Mouse (Mus musculus) embryonic facial prominence, embryonic 11.5 days (tissue): ENCODE results near the gene Tada2a. TPM values are rescaled to one million over a fixed set of nuclear protein-coding genes. Genes with fewer than 3 reads are reported as not detected.

Experiments
- ATAC-seq: fragments of 200-750 bp; cut with Nextera tagmentation; replicated peaks from 2 replicates; pipeline ENCODE4 v1.8.0; 2017; ENCODE audit warnings: low read depth; ENCODE audit not compliant: insufficient number of reproducible peaks, low FRiP score, low TSS enrichment
- DNase-seq: peaks from one replicate; pipeline ENCODE4 v3.0.0-alpha.2; 2015; ENCODE audit warnings: low spot score
- H3K27ac ChIP-seq: fragments of 300-500 bp; sonication (generic); replicated peaks from 2 replicates; pipeline ENCODE4 v1.5.1; 2014; ENCODE audit warnings: mild to moderate bottlenecking, low read depth, low read length, control low read depth
- H3K27me3 ChIP-seq: fragments of 300-500 bp; sonication (generic); 2 replicates; pipeline ENCODE4 v1.6.1; 2014; ENCODE audit warnings: mild to moderate bottlenecking, low read length, moderate library complexity, mixed read lengths; ENCODE audit not compliant: control insufficient read depth, insufficient read depth
- H3K36me3 ChIP-seq: fragments of 300-500 bp; sonication (generic); replicated peaks from 2 replicates; pipeline ENCODE4 v1.6.1; 2014; ENCODE audit warnings: low read depth, mild to moderate bottlenecking, low read length, moderate library complexity, mixed read lengths; ENCODE audit not compliant: control insufficient read depth, insufficient read depth
- H3K4me1 ChIP-seq: fragments of 300-500 bp; sonication (generic); 2 replicates; pipeline ENCODE4 v1.6.1; 2014; ENCODE audit warnings: low read length, mixed read lengths; ENCODE audit not compliant: control insufficient read depth, insufficient read depth
- H3K4me2 ChIP-seq: fragments of 300-500 bp; sonication (generic); 2 replicates; pipeline ENCODE4 v1.6.1; 2014; ENCODE audit warnings: low read depth, mild to moderate bottlenecking, control low read depth, low read length, moderate library complexity
- H3K4me3 ChIP-seq: fragments of 300-500 bp; sonication (generic); 2 replicates; pipeline ENCODE4 v1.5.1; 2014; ENCODE audit warnings: low read depth, low read length, control low read depth
- H3K9ac ChIP-seq: fragments of 300-500 bp; sonication (generic); replicated peaks from 2 replicates; pipeline ENCODE4 v1.6.1; 2014; ENCODE audit warnings: mild to moderate bottlenecking, control low read depth, low read length
- H3K9me3 ChIP-seq: fragments of 300-500 bp; sonication (generic); replicated peaks from 2 replicates; pipeline ENCODE4 v1.6.1; 2016; ENCODE audit warnings: mild to moderate bottlenecking, low read length, inconsistent platforms, mixed read lengths; ENCODE audit not compliant: control insufficient read depth
- WGBS: fragments of 180-500 bp; shearing (Covaris S2); extraction: QIAGEN DNeasy Blood & Tissue Kit; methylation state at CpG from one replicate; pipeline ENCODE4 v1.1.7; 2014; 5-methylcytosine and 5-hydroxymethylcytosine counted together
- polyA plus RNA-seq: library from polyadenylated mRNA; unstranded; fragments of >200 nt; fragmentation: Nextera tagmentation; extraction: Ambion mirVana; gene quantifications from 2 replicates; pipeline ENCODE4 v1.2.1, GENCODE M21; 2014

Tada2a gene
- polyA plus RNA-seq, 1 experiment from 2014 or later, result 36.5 TPM

GRCm38 (mm10) chr11:84156535-84157262 lies 27.3 kb upstream of the Tada2a start:
- Histone ChIP-seq H3K9me3 (no peaks in the 10 kb centered on the region), H3K27ac (no peak overlapping the region), H3K9ac (no peak overlapping the region), H3K27me3 (no peaks in the 10 kb centered on the region; the same call in 1 of the 2 replicates), H3K4me1 (no peaks in the 10 kb centered on the region), H3K36me3 (no peaks in the 10 kb centered on the region), H3K4me3 (no peak overlapping the region), H3K4me2 (no peak overlapping the region)
- ATAC-seq (no peak), DNase-seq (no peak)
- 92% methylated on average over 4 of the region's 4 CpGs for WGBS

DNA sequence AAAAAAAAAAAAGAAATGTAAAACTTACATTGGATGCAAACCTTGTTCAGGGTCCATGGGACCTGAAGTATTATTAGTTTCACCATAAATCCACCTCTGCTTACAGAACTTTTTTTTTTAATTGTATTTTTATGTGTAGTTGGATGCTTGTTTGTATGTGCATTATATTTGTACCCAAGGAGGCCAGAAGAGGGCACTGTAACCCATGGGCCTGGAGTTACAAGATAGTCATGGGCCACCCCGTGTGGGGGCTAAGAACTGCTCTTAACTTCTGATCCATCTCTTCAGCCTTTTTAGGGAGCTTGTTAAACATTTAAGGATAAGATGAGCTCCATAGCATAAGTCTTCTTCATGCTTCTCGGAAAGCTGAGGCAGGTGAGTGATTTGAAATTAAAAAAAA lies 21.5 kb upstream of the Tada2a start:
- no peak overlapping the region for H3K4me2 ChIP-seq
- no peaks in the 10 kb centered on the region for H3K36me3 ChIP-seq
- WGBS, result 60% methylated on average over 2 of the region's 2 CpGs
- ATAC-seq (no peak), DNase-seq (no peak)
- H3K4me1 ChIP-seq, result no peaks in the 10 kb centered on the region
- no peak overlapping the region for H3K27ac ChIP-seq
- H3K9me3 ChIP-seq, result no peaks in the 10 kb centered on the region
- H3K4me3 ChIP-seq, result no peak overlapping the region
- no peaks in the 10 kb centered on the region; the same call in 1 of the 2 replicates for H3K27me3 ChIP-seq
- H3K9ac ChIP-seq, result no peak overlapping the region

GRCm38 (mm10) chr11:84146081-84146480 lies 16.7 kb upstream of the Tada2a start:
- H3K27me3 ChIP-seq, result no peaks in the 10 kb centered on the region
- ATAC-seq, result no peak
- H3K4me1 ChIP-seq, result no peaks in the 10 kb centered on the region
- H3K27ac ChIP-seq, result no peak overlapping the region
- H3K4me2 ChIP-seq, result no peak overlapping the region
- 75% methylated on average over 3 of the region's 3 CpGs for WGBS
- no peaks in the 10 kb centered on the region for H3K9me3 ChIP-seq
- no peaks in the 10 kb centered on the region for H3K36me3 ChIP-seq
- no peak overlapping the region for H3K4me3 ChIP-seq
- no peak overlapping the region for H3K9ac ChIP-seq
- no peak for DNase-seq

DNA sequence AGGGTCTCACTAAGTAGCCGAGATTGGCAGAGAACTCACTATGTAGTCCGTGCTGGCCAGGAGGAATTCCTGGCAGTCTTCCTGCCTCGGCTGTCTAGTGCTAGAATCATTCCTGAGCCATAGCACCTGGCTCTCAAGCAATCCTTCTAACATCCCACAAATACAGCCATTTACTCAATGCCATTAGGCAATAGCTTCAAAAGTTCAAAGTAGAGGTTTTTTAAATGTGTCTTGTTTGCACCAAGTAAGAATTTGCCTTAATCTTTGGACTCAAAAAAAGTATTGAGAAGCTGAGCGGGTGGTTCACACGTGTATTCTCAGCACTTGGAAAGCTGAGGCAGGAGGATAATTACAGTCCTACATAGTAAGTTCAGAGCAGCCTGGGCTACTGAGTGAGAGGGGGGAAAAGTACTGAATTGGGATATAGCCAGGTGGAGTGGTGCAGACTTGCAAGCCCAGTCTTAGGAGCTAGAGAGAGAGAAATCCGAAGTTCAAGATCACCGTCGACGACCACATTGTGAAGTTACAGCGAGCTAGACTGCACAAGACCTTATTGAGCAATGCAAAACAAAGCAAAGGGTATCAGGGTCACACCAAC lies 15.9 kb upstream of the Tada2a start:
- Histone ChIP-seq H3K36me3 (no peaks in the 10 kb centered on the region), H3K9me3 (no peaks in the 10 kb centered on the region), H3K4me1 (no peaks in the 10 kb centered on the region), H3K27me3 (no peaks in the 10 kb centered on the region), H3K27ac (no peak overlapping the region), H3K4me2 (no peak overlapping the region), H3K9ac (no peak overlapping the region), H3K4me3 (no peak overlapping the region)
- 80% methylated on average over 10 of the region's 10 CpGs for WGBS
- ATAC-seq, result no peak
- DNase-seq, result no peak

GRCm38 (mm10) chr11:84141752-84142151 lies 12.4 kb upstream of the Tada2a start:
- Histone ChIP-seq H3K9me3 (no peaks in the 10 kb centered on the region), H3K4me1 (no peaks in the 10 kb centered on the region), H3K27me3 (no peaks in the 10 kb centered on the region), H3K27ac (no peak overlapping the region), H3K4me3 (no peak overlapping the region), H3K9ac (no peak overlapping the region), H3K4me2 (no peak overlapping the region), H3K36me3 (no peaks in the 10 kb centered on the region)
- DNase-seq (peak; percentile 67), ATAC-seq (no peak)
- WGBS, result 49% methylated on average over 2 of the region's 2 CpGs

GRCm38 (mm10) chr11:84136453-84136852 lies 7.1 kb upstream of the Tada2a start:
- H3K9ac ChIP-seq, result no peak overlapping the region
- H3K4me1 ChIP-seq, result no peaks in the 10 kb centered on the region
- no peak for ATAC-seq

DNA sequence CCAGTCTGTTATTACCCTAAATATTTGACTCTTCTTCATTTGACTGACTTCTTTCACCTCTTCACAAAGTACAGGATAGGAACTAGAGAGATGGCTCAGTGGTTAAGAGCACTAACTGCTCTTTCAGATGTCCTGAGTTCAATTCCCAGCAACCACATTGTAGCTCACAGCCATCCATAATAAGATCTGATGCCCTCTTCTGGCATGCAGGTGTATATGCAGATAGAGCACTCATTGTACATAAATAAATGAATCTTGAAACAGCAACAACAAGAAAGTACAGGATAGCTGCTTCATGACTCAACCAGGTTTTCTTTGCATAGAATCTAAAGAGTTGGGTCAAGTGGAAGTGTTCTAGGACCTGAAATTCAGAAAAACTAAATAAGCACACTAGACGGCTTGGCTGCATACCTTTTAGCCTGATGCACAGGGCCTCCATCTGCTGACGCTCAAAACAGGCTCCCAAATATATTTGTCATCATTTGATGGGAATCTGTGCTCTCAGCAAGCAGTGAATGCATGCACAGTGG lies 5.0 kb upstream of the Tada2a start:
- H3K9ac ChIP-seq, result no peak overlapping the region
- no peak for DNase-seq
- no peaks in the 10 kb centered on the region for H3K4me1 ChIP-seq
- H3K27ac ChIP-seq, result no peak overlapping the region
- H3K36me3 ChIP-seq, result no peaks in the 10 kb centered on the region
- H3K4me2 ChIP-seq, result no peak overlapping the region
- WGBS, result 89% methylated on average over 2 of the region's 2 CpGs
- no peaks in the 10 kb centered on the region for H3K9me3 ChIP-seq
- H3K4me3 ChIP-seq, result no peak overlapping the region
- H3K27me3 ChIP-seq, result no peaks in the 10 kb centered on the region
- no peak for ATAC-seq

More at GRCm38 (mm10) chr11:84136453-84136852, 7.1 kb upstream of the Tada2a start:
- WGBS, result 89% methylated on average over 3 of the region's 3 CpGs
- Histone ChIP-seq H3K4me2 (no peak overlapping the region), H3K4me3 (no peak overlapping the region), H3K9me3 (no peaks in the 10 kb centered on the region), H3K36me3 (no peaks in the 10 kb centered on the region), H3K27ac (no peak overlapping the region), H3K27me3 (no peaks in the 10 kb centered on the region)
- DNase-seq, result no peak

GRCm38 (mm10) chr11:84129799-84130185 lies 392 bp upstream of the Tada2a start:
- WGBS, result 4% methylated on average over 11 of the region's 11 CpGs
- Histone ChIP-seq H3K36me3 (peaks cover 5% of the 10 kb centered on the region; the same call in 1 of the 2 replicates), H3K4me3 (peak overlapping the region; percentile 74), H3K27me3 (no peaks in the 10 kb centered on the region), H3K4me2 (peak overlapping the region; percentile 76), H3K9me3 (no peaks in the 10 kb centered on the region), H3K4me1 (no peaks in the 10 kb centered on the region), H3K27ac (no peak overlapping the region), H3K9ac (peak overlapping the region; percentile 91)
- DNase-seq (no peak), ATAC-seq (peak; percentile 45; the same call in 1 of the 2 replicates)
